Mouse (Mus musculus) G1E (cell line): ENCODE data around the gene Lrrc3. TPM values are rescaled to one million over a fixed set of nuclear protein-coding genes. Genes with fewer than 3 reads are reported as not detected.

Experiments
- ATAC-seq: 2 replicates; pipeline ENCODE4 v1.8.0; 2016; ENCODE audit warnings: mild to moderate bottlenecking; ENCODE audit not compliant: insufficient number of reproducible peaks, poor library complexity, low FRiP score, severe bottlenecking; ENCODE audit errors: extremely low read depth
- DNase-seq: peaks from one replicate; pipeline ENCODE4 v3.0.0; 2012; ENCODE audit warnings: low spot score
- H3K27me3 ChIP-seq: 2 replicates; pipeline ENCODE4 v1.6.1; 2012; ENCODE audit warnings: mild to moderate bottlenecking, low read length, inconsistent platforms; ENCODE audit not compliant: insufficient read depth
- H3K36me3 ChIP-seq: replicated peaks from 2 replicates; pipeline ENCODE3; 2012; ENCODE audit warnings: mild to moderate bottlenecking, inconsistent platforms
- H3K4me1 ChIP-seq: 2 replicates; pipeline ENCODE4 v1.6.1; 2012; ENCODE audit warnings: low read depth, low read length, inconsistent platforms, mixed read lengths; ENCODE audit not compliant: insufficient read depth
- H3K4me3 ChIP-seq: 2 replicates; pipeline ENCODE4 v1.5.1; 2012; ENCODE audit warnings: low read depth, mild to moderate bottlenecking, inconsistent platforms, low read length, moderate library complexity, mixed read lengths
- H3K9me3 ChIP-seq: replicated peaks from 2 replicates; pipeline ENCODE4 v1.6.1; 2012; ENCODE audit warnings: inconsistent platforms
- CTCF ChIP-seq: IDR thresholded peaks from 2 replicates; pipeline ENCODE4 v1.5.1; 2012; ENCODE audit warnings: low read depth, low read length, inconsistent platforms, mixed read lengths
- GATA1 ChIP-seq: IDR thresholded peaks from 2 replicates; pipeline ENCODE4 v1.6.1; 2012; ENCODE audit warnings: borderline replicate concordance, low read length, inconsistent platforms, mixed read lengths
- GATA2 ChIP-seq: IDR thresholded peaks from 2 replicates; pipeline ENCODE4 v1.6.1; 2012; ENCODE audit warnings: low read depth, low read length, inconsistent platforms, borderline replicate concordance
- POLR2AphosphoS5 ChIP-seq: IDR thresholded peaks from 2 replicates; pipeline ENCODE4 v1.6.1; 2012; ENCODE audit warnings: low read depth, low read length, inconsistent platforms; ENCODE audit not compliant: insufficient replicate concordance
- TAL1 ChIP-seq: conservative IDR thresholded peaks from 2 replicates; pipeline ENCODE4 v1.6.1; 2012; ENCODE audit warnings: low read depth, low read length, inconsistent platforms, mixed read lengths
- polyA plus RNA-seq: library from polyadenylated mRNA; stranded (reverse); fragments of >175 nt; gene quantifications from 2 replicates; pipeline ENCODE4 v1.2.3, GENCODE M21; 2012
- total RNA-seq, 2 experiments: library from RNA; stranded (forward) in 1 of 2; stranded (reverse) in 1 of 2; fragments of 200-1000 nt in 1 of 2; fragments of >200 nt in 1 of 2; fragmentation: Nextera tagmentation in 1 of 2; gene quantifications; 2 replicates each; pipeline ENCODE4 v1.2.3; 2014 to 2017

Gene Lrrc3
- total and polyA plus RNA-seq, 3 experiments = 0.05 TPM; not detected in 2

- H3K36me3 ChIP-seq = no peaks in the 10 kb centered on the region
- DNase-seq = no peak
- H3K9me3 ChIP-seq = no peaks in the 10 kb centered on the region
- ATAC-seq = no peak
- TF ChIP-seq GATA2 (no peak), CTCF (no peak), TAL1 (no peak), POLR2AphosphoS5 (no peak), GATA1 (no peak)
- no peak overlapping the region for H3K4me3 ChIP-seq
- peaks cover 6% of the 10 kb centered on the region; the same call in 1 of the 2 replicates for H3K27me3 ChIP-seq
- no peaks in the 10 kb centered on the region for H3K4me1 ChIP-seq
Measured at GRCm38 (mm10) chr10:77900126-77900525, 2.2 kb downstream of the Lrrc3 start.

- no peak overlapping the region for H3K4me3 ChIP-seq
- no peaks in the 10 kb centered on the region for H3K9me3 ChIP-seq
- H3K36me3 ChIP-seq = no peaks in the 10 kb centered on the region
- DNase-seq (no peak), ATAC-seq (no peak)
- TF ChIP-seq GATA2 = no peak
- no peak for TF ChIP-seq GATA1
- no peak for TF ChIP-seq POLR2AphosphoS5
- no peak for TF ChIP-seq TAL1
- no peak for TF ChIP-seq CTCF
- H3K27me3 ChIP-seq = peaks cover 3% of the 10 kb centered on the region
- H3K4me1 ChIP-seq = no peaks in the 10 kb centered on the region; the same call in 1 of the 2 replicates
Measured at GRCm38 (mm10) chr10:77895562-77895961, 6.8 kb downstream of the Lrrc3 start.

- DNase-seq (no peak), ATAC-seq (no peak)
- H3K4me3 ChIP-seq = no peak overlapping the region
- TF ChIP-seq TAL1 = no peak
- TF ChIP-seq CTCF = no peak
- TF ChIP-seq GATA2 = no peak
- no peak for TF ChIP-seq GATA1
- TF ChIP-seq POLR2AphosphoS5 = no peak
- no peaks in the 10 kb centered on the region for H3K9me3 ChIP-seq
- no peaks in the 10 kb centered on the region; the same call in 1 of the 2 replicates for H3K4me1 ChIP-seq
- H3K36me3 ChIP-seq = no peaks in the 10 kb centered on the region
- peaks cover 5% of the 10 kb centered on the region for H3K27me3 ChIP-seq
Measured at GRCm38 (mm10) chr10:77890987-77891565, 11.3 kb downstream of the Lrrc3 start.

GRCm38 (mm10) chr10:77886007-77886747 is 16.2 kb downstream of the Lrrc3 start:
- ATAC-seq (no peak), DNase-seq (no peak)
- no peak for TF ChIP-seq GATA1
- TF ChIP-seq CTCF = no peak
- no peak for TF ChIP-seq POLR2AphosphoS5
- no peak for TF ChIP-seq GATA2
- no peak for TF ChIP-seq TAL1
- Histone ChIP-seq H3K27me3 (0 out of 2 replicates have a peak, but pooled peaks cover 2% of the 10 kb centered on the region), H3K4me3 (no peak overlapping the region), H3K4me1 (no peaks in the 10 kb centered on the region; the same call in 1 of the 2 replicates), H3K36me3 (no peaks in the 10 kb centered on the region), H3K9me3 (no peaks in the 10 kb centered on the region)

- H3K27me3 ChIP-seq = no peaks in the 10 kb centered on the region
- TF ChIP-seq CTCF (0 out of 2 replicates have a peak, but pooled peaks have one; percentile 38), TAL1 (no peak), GATA2 (no peak), GATA1 (no peak), POLR2AphosphoS5 (no peak)
- H3K36me3 ChIP-seq = no peaks in the 10 kb centered on the region
Measured at GRCm38 (mm10) chr10:77882553-77882952, 19.8 kb downstream of the Lrrc3 start.

GRCm38 (mm10) chr10:77880305-77880704 is 22.0 kb downstream of the Lrrc3 start:
- Histone ChIP-seq H3K9me3 (no peaks in the 10 kb centered on the region), H3K27me3 (no peaks in the 10 kb centered on the region), H3K4me3 (no peak overlapping the region), H3K4me1 (no peaks in the 10 kb centered on the region), H3K36me3 (no peaks in the 10 kb centered on the region)
- TF ChIP-seq GATA1 = no peak
- no peak for TF ChIP-seq POLR2AphosphoS5
- ATAC-seq = no peak
- DNase-seq = no peak

More at GRCm38 (mm10) chr10:77882553-77882952, 19.8 kb downstream of the Lrrc3 start:
- Histone ChIP-seq H3K9me3 (no peaks in the 10 kb centered on the region), H3K4me3 (no peak overlapping the region), H3K4me1 (no peaks in the 10 kb centered on the region)
- DNase-seq = no peak
- no peak for ATAC-seq
